In genomic region chr12:90398564-90398963, GRCm38 (mm10) we compare ENCODE assay signal across 9 mouse cellular contexts.
DNase-seq lines count a peak whose midpoint lies in the region; ATAC-seq and TF ChIP-seq lines count a peak whose summit lies in the region.
"Had no signal": no experiment of that assay in that cellular context is flagged by ENCODE, and none has a peak within 500 bp of the region (broad histone marks: within the 10 kb centered on the region; RNA-seq: fewer than 3 reads in every experiment).

No protein-coding gene starts in this region.

- no peaks in the 10 kb centered on the region for H3K36me3 ChIP-seq in forebrain, postnatal 0 days (ENCODE audit: insufficient read depth)
- no peaks in the 10 kb centered on the region for H3K36me3 ChIP-seq in forebrain, embryonic 11.5 days (ENCODE audit: control insufficient read depth, insufficient read depth, low read length)
- H3K36me3 ChIP-seq in liver, adult 2 months (ENCODE audit: control insufficient read depth, insufficient read depth, low read length): no peaks in the 10 kb centered on the region
- H3K36me3 ChIP-seq in liver, embryonic 12.5 days: no peaks in the 10 kb centered on the region
- H3K36me3 ChIP-seq: heart, embryonic 15.5 days had no signal

- H3K27ac ChIP-seq in forebrain, postnatal 0 days (ENCODE audit: low read depth, low read length): no peak overlapping the region
- H3K27ac ChIP-seq in forebrain, embryonic 11.5 days (ENCODE audit: low read depth, low read length): no peak overlapping the region
- no peak overlapping the region for H3K27ac ChIP-seq in liver, adult 2 months (replicated peaks; ENCODE audit: insufficient read depth, low read depth, low read length)
- H3K27ac ChIP-seq in liver, embryonic 12.5 days: no peak overlapping the region
- H3K27ac ChIP-seq: heart, embryonic 15.5 days had no signal

- no peak overlapping the region for H3K4me3 ChIP-seq in forebrain, postnatal 0 days (ENCODE audit: low read depth, low read length)
- H3K4me3 ChIP-seq in forebrain, embryonic 11.5 days (ENCODE audit: low read depth, low read length): no peak overlapping the region
- H3K4me3 ChIP-seq in liver, adult 2 months (ENCODE audit: insufficient read depth, low read depth, low read length): no peak overlapping the region
- no peak overlapping the region for H3K4me3 ChIP-seq in liver, embryonic 12.5 days
- H3K4me3 ChIP-seq: heart, embryonic 15.5 days had no signal

- H3K9ac ChIP-seq in forebrain, postnatal 0 days: no peak overlapping the region
- H3K9ac ChIP-seq in forebrain, embryonic 11.5 days (ENCODE audit: low read length): no peak overlapping the region
- H3K9ac ChIP-seq in liver, adult 2 months (ENCODE audit: low read depth, low read length): no peak overlapping the region
- H3K9ac ChIP-seq in liver, embryonic 12.5 days: no peak overlapping the region
- H3K9ac ChIP-seq: heart, embryonic 15.5 days had no signal

- H3K4me2 ChIP-seq in forebrain, postnatal 0 days (ENCODE audit: low read depth): no peak overlapping the region
- no peak overlapping the region for H3K4me2 ChIP-seq in forebrain, embryonic 11.5 days (ENCODE audit: low read depth, low read length, severe bottlenecking)
- H3K4me2 ChIP-seq in liver, embryonic 12.5 days: no peak overlapping the region
- H3K4me2 ChIP-seq: heart, embryonic 15.5 days had no signal

- no peaks in the 10 kb centered on the region for H3K27me3 ChIP-seq in forebrain, postnatal 0 days (ENCODE audit: insufficient read depth, low read length)
- H3K27me3 ChIP-seq in forebrain, embryonic 11.5 days (ENCODE audit: control insufficient read depth, insufficient read depth, low read length): no peaks in the 10 kb centered on the region
- no peaks in the 10 kb centered on the region for H3K27me3 ChIP-seq in liver, adult 2 months (ENCODE audit: control insufficient read depth, insufficient read depth, low read length)
- H3K27me3 ChIP-seq in liver, embryonic 12.5 days (replicated peaks): no peaks in the 10 kb centered on the region
- H3K27me3 ChIP-seq: heart, embryonic 15.5 days had no signal

- TF ChIP-seq POLR2A in liver, adult 2 months (IDR thresholded peaks at IDR 0.05; ENCODE audit: extremely low read depth, insufficient read depth, low read length): no peak

- peak; percentile 20 for DNase-seq in forebrain, postnatal 0 days
- no peak for DNase-seq in forebrain, embryonic 11.5 days (ENCODE audit: low spot score)
- DNase-seq in liver, adult 2 months (ENCODE audit: extremely low read depth, low read depth, low spot score): peak; percentile 19
- peak; percentile 40 for DNase-seq in ZHBTc4 (ENCODE audit: low read depth, low spot score)
- DNase-seq in gastrocnemius, postnatal 14 days: peak; percentile 5
- no peak for DNase-seq in T-cell, adult 2 months (ENCODE audit: low spot score)

- ATAC-seq in forebrain, postnatal 0 days: no peak
- ATAC-seq in forebrain, embryonic 11.5 days (replicated peaks; ENCODE audit: low FRiP score): no peak
- no peak for ATAC-seq in liver, embryonic 12.5 days
- no peak for ATAC-seq in erythroblast, adult 5-6 weeks (replicated peaks; ENCODE audit: low FRiP score, poor library complexity, severe bottlenecking)

- no peaks in the 10 kb centered on the region for H3K79me2 ChIP-seq in liver, adult 2 months (ENCODE audit: control insufficient read depth, insufficient read depth, low read length)

- intact Hi-C loops in gastrocnemius, postnatal 14 days (cut with DNase I; ENCODE audit: low total_unique reads): no loop called here

- 80% methylated on average over 5 of the region's 5 CpGs for WGBS in forebrain, postnatal 0 days
- 79% methylated on average over 5 of the region's 5 CpGs for WGBS in forebrain, embryonic 11.5 days
- 71% methylated on average over 5 of the region's 5 CpGs for WGBS in liver, adult 2 months
- WGBS in liver, embryonic 12.5 days (ENCODE audit: insufficient replicate concordance): 64% methylated on average over 5 of the region's 5 CpGs

- no peaks in the 10 kb centered on the region for H3K9me3 ChIP-seq in forebrain, postnatal 0 days (ENCODE audit: low read length)
- no peaks in the 10 kb centered on the region for H3K9me3 ChIP-seq in forebrain, embryonic 11.5 days (ENCODE audit: control insufficient read depth, low read length)
- H3K9me3 ChIP-seq in liver, embryonic 12.5 days (replicated peaks): no peaks in the 10 kb centered on the region
- H3K9me3 ChIP-seq: heart, embryonic 15.5 days had no signal

- H3K4me1 ChIP-seq in forebrain, postnatal 0 days (ENCODE audit: insufficient read depth): no peaks in the 10 kb centered on the region
- no peaks in the 10 kb centered on the region for H3K4me1 ChIP-seq in forebrain, embryonic 11.5 days (replicated peaks; ENCODE audit: control insufficient read depth, insufficient read depth, low read length)
- H3K4me1 ChIP-seq in liver, adult 2 months (ENCODE audit: control insufficient read depth, insufficient read depth, low read length): no peaks in the 10 kb centered on the region
- H3K4me1 ChIP-seq in liver, embryonic 12.5 days: no peaks in the 10 kb centered on the region
- H3K4me1 ChIP-seq: heart, embryonic 15.5 days had no signal

- TF ChIP-seq CTCF in forebrain, postnatal 0 days (IDR thresholded peaks at IDR 0.05; ENCODE audit: low read depth): peak; percentile 43
- TF ChIP-seq CTCF in liver, adult 2 months (IDR thresholded peaks at IDR 0.05; ENCODE audit: low read depth, low read length): no peak

Comparison
In these comparisons a context has a peak if more than half of its experiments do, and no peak if none do; other contexts are left out.
1. DNase-seq: peak in forebrain, postnatal 0 days (single experiment), liver, adult 2 months (single experiment), ZHBTc4 (single experiment) and gastrocnemius, postnatal 14 days (single experiment); none in forebrain, embryonic 11.5 days (single experiment) and T-cell, adult 2 months (single experiment).